In the genomic region with DNA sequence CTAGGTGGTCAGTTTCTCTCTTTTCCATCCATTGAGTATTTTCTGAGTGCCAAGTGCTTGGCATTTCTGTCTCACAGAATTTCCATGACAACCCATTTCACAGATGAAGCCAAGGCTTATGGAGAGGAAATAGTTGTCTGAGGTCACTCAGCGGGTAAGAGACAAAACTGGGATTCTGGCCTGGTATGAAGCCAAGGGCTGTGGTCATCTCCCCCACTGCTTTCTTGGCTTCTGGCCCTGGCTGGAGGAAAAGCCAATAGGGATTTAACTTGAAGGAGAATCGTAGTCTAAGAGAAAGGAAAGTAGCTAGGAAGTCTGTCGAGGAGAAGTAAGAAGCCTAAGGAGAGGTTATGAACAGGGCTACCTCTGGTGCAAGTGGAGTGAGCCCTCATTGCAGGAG, we compare ENCODE assay signal across 8 mouse cellular contexts.
DNase-seq lines count a peak whose midpoint lies in the region; ATAC-seq and TF ChIP-seq lines count a peak whose summit lies in the region.

No protein-coding gene starts in this region.

- no peak for TF ChIP-seq POLR2A in liver, adult 2 months (IDR thresholded peaks at IDR 0.05; ENCODE audit: extremely low read depth, insufficient read depth, low read length)

- H3K9ac ChIP-seq in liver, adult 2 months (ENCODE audit: low read depth, low read length) = no peak overlapping the region
- H3K9ac ChIP-seq in liver, embryonic 12.5 days = no peak overlapping the region
- no peak overlapping the region for H3K9ac ChIP-seq in heart, embryonic 13.5 days
- no peak overlapping the region for H3K9ac ChIP-seq in liver, embryonic 11.5 days (ENCODE audit: low read depth, low read length)

- no peaks in the 10 kb centered on the region for H3K36me3 ChIP-seq in liver, adult 2 months (ENCODE audit: control insufficient read depth, insufficient read depth, low read length)
- H3K36me3 ChIP-seq in liver, embryonic 12.5 days = no peaks in the 10 kb centered on the region
- H3K36me3 ChIP-seq in heart, embryonic 13.5 days = no peaks in the 10 kb centered on the region
- no peaks in the 10 kb centered on the region for H3K36me3 ChIP-seq in liver, embryonic 11.5 days (ENCODE audit: control insufficient read depth, insufficient read depth, low read length)

- no peak overlapping the region for H3K4me3 ChIP-seq in liver, adult 2 months (ENCODE audit: insufficient read depth, low read depth, low read length)
- H3K4me3 ChIP-seq in liver, embryonic 12.5 days = no peak overlapping the region
- peak overlapping the region; percentile 19; the same call in 1 of the 2 replicates for H3K4me3 ChIP-seq in heart, embryonic 13.5 days
- no peak overlapping the region for H3K4me3 ChIP-seq in liver, embryonic 11.5 days (ENCODE audit: low read depth, low read length)

- no peak overlapping the region for H3K4me2 ChIP-seq in liver, embryonic 12.5 days
- H3K4me2 ChIP-seq in heart, embryonic 13.5 days = peak overlapping the region; percentile 58
- no peak overlapping the region for H3K4me2 ChIP-seq in liver, embryonic 11.5 days

- WGBS in liver, adult 2 months = 65% methylated on average over 3 of the region's 3 CpGs
- 73% methylated on average over 3 of the region's 3 CpGs for WGBS in liver, embryonic 12.5 days (ENCODE audit: insufficient replicate concordance)
- WGBS in heart, embryonic 13.5 days = 48% methylated on average over 3 of the region's 3 CpGs
- WGBS in liver, embryonic 11.5 days = 84% methylated on average over 3 of the region's 3 CpGs

- H3K27ac ChIP-seq in liver, adult 2 months (replicated peaks; ENCODE audit: insufficient read depth, low read depth, low read length) = peak overlapping the region; percentile 42
- H3K27ac ChIP-seq in liver, embryonic 12.5 days = no peak overlapping the region
- peak overlapping the region; percentile 86 for H3K27ac ChIP-seq in heart, embryonic 13.5 days (replicated peaks)
- no peak overlapping the region for H3K27ac ChIP-seq in liver, embryonic 11.5 days (ENCODE audit: low read depth, low read length)

- H3K79me2 ChIP-seq in liver, adult 2 months (ENCODE audit: control insufficient read depth, insufficient read depth, low read length) = peaks cover 11% of the 10 kb centered on the region; the same call in 1 of the 2 replicates

- no peak for DNase-seq in liver, adult 2 months (ENCODE audit: extremely low read depth, low read depth, low spot score)
- DNase-seq in cerebellum, adult 9-10 months = peak; percentile 85
- DNase-seq in kidney, postnatal 4 days = peak; percentile 81 to 86
- no peak for DNase-seq in embryo, embryonic 9.5 days (ENCODE audit: extremely low spot score)
- DNase-seq in liver, embryonic 11.5 days (ENCODE audit: low spot score) = no peak
- no peak for DNase-seq in frontal cortex, postnatal 25 days (ENCODE audit: low spot score in 2 of 2)

- TF ChIP-seq CTCF in liver, adult 2 months (IDR thresholded peaks at IDR 0.05; ENCODE audit: low read depth, low read length) = no peak

- no peaks in the 10 kb centered on the region for H3K27me3 ChIP-seq in liver, adult 2 months (ENCODE audit: control insufficient read depth, insufficient read depth, low read length)
- H3K27me3 ChIP-seq in liver, embryonic 12.5 days (replicated peaks) = no peaks in the 10 kb centered on the region
- H3K27me3 ChIP-seq in heart, embryonic 13.5 days (replicated peaks) = no peaks in the 10 kb centered on the region
- no peaks in the 10 kb centered on the region for H3K27me3 ChIP-seq in liver, embryonic 11.5 days (replicated peaks; ENCODE audit: control insufficient read depth, insufficient read depth, low read length)

- H3K9me3 ChIP-seq in liver, embryonic 12.5 days (replicated peaks) = no peaks in the 10 kb centered on the region
- H3K9me3 ChIP-seq in heart, embryonic 13.5 days = no peaks in the 10 kb centered on the region
- H3K9me3 ChIP-seq in liver, embryonic 11.5 days (ENCODE audit: control insufficient read depth, low read length) = no peaks in the 10 kb centered on the region

- no peak for ATAC-seq in liver, embryonic 12.5 days
- ATAC-seq in heart, embryonic 13.5 days (ENCODE audit: extremely low read depth, insufficient number of reproducible peaks, low FRiP score, low TSS enrichment) = no peak
- ATAC-seq in liver, embryonic 11.5 days (replicated peaks; ENCODE audit: low FRiP score) = no peak

- H3K4me1 ChIP-seq in liver, adult 2 months (ENCODE audit: control insufficient read depth, insufficient read depth, low read length) = peaks cover 2% of the 10 kb centered on the region; the same call in 1 of the 2 replicates
- H3K4me1 ChIP-seq in liver, embryonic 12.5 days = peaks cover 14% of the 10 kb centered on the region; the same call in 1 of the 2 replicates
- peaks cover 68% of the 10 kb centered on the region for H3K4me1 ChIP-seq in heart, embryonic 13.5 days
- H3K4me1 ChIP-seq in liver, embryonic 11.5 days (replicated peaks; ENCODE audit: control insufficient read depth, insufficient read depth, low read length) = no peaks in the 10 kb centered on the region; the same call in 1 of the 2 replicates

Comparison
In these comparisons a context has a peak if more than half of its experiments do, and no peak if none do; other contexts are left out.
1. H3K27ac ChIP-seq: peak in liver, adult 2 months (single experiment) and heart, embryonic 13.5 days (single experiment); none in liver, embryonic 12.5 days (single experiment) and liver, embryonic 11.5 days (single experiment).
2. DNase-seq: peak in cerebellum, adult 9-10 months (single experiment) and kidney, postnatal 4 days (2 of 2); none in liver, adult 2 months (single experiment), embryo, embryonic 9.5 days (single experiment), liver, embryonic 11.5 days (single experiment) and frontal cortex, postnatal 25 days (0 of 2).